Mouse (Mus musculus) G1E-ER4 (cell line): ENCODE measurements around the gene 9230102O04Rik. TPM values are rescaled to one million over a fixed set of nuclear protein-coding genes. Genes with fewer than 3 reads are reported as not detected.

ENCODE experiments used
- GATA1 ChIP-seq: IDR thresholded peaks from one replicate; pipeline ENCODE4 v1.8.0; 2012; ENCODE audit warnings: low read length, inconsistent platforms
- polyA plus RNA-seq: library from polyadenylated mRNA; stranded (reverse); fragments of >175 nt; gene quantifications from 2 replicates; pipeline ENCODE4 v1.2.3, GENCODE M21; 2012

The 9230102O04Rik gene
- polyA plus RNA-seq, 1 experiment, result 0.28 TPM

- no peak for TF ChIP-seq GATA1
Observed at GRCm38 (mm10) chr2:9878564-9879081, 10.7 kb downstream of the 9230102O04Rik start.

- TF ChIP-seq GATA1, result no peak
Observed at GRCm38 (mm10) chr2:9877966-9878563, 11.3 kb downstream of the 9230102O04Rik start.

GRCm38 (mm10) chr2:9877326-9877690 is 12.0 kb downstream of the 9230102O04Rik start:
- no peak for TF ChIP-seq GATA1

- no peak for TF ChIP-seq GATA1
Observed at GRCm38 (mm10) chr2:9876621-9877325, 12.6 kb downstream of the 9230102O04Rik start.

- no peak for TF ChIP-seq GATA1
Observed at GRCm38 (mm10) chr2:9875676-9876357, 13.5 kb downstream of the 9230102O04Rik start.

- TF ChIP-seq GATA1, result no peak
Observed at GRCm38 (mm10) chr2:9875220-9875619, 14.1 kb downstream of the 9230102O04Rik start.

- TF ChIP-seq GATA1, result no peak
Observed at GRCm38 (mm10) chr2:9874467-9875219, 14.7 kb downstream of the 9230102O04Rik start.

GRCm38 (mm10) chr2:9873757-9874156 is 15.6 kb downstream of the 9230102O04Rik start:
- TF ChIP-seq GATA1, result no peak

- TF ChIP-seq GATA1, result no peak
Observed at GRCm38 (mm10) chr2:9872682-9873081, 16.7 kb downstream of the 9230102O04Rik start.

GRCm38 (mm10) chr2:9871798-9872197 is 17.5 kb downstream of the 9230102O04Rik start:
- no peak for TF ChIP-seq GATA1

- no peak for TF ChIP-seq GATA1
Observed at GRCm38 (mm10) chr2:9871141-9871716, 18.1 kb downstream of the 9230102O04Rik start.

- TF ChIP-seq GATA1, result no peak
Observed at GRCm38 (mm10) chr2:9867092-9867825, 22.1 kb downstream of the 9230102O04Rik start.

GRCm38 (mm10) chr2:9860698-9861097 is 28.6 kb downstream of the 9230102O04Rik start:
- TF ChIP-seq GATA1, result no peak

GRCm38 (mm10) chr2:9855861-9856260 is 33.5 kb downstream of the 9230102O04Rik start:
- TF ChIP-seq GATA1, result no peak
